Mouse (Mus musculus) liver, embryonic 14.5 days (tissue): Measurements from ENCODE around the gene Cyren. TPM values are rescaled to one million over a fixed set of nuclear protein-coding genes. Genes with fewer than 3 reads are reported as not detected.

Source experiments
- ATAC-seq: fragments of 200-750 bp; cut with Nextera tagmentation; 2 replicates; pipeline ENCODE4 v1.8.0; 2017; ENCODE audit warnings: moderate number of reproducible peaks, mild to moderate bottlenecking, moderate library complexity; ENCODE audit not compliant: insufficient read depth
- DNase-seq, 3 experiments: peaks; one replicate each; pipeline ENCODE4 v3.0.0-alpha.2; 2012 to 2013; ENCODE audit warnings: low read depth in 3 of 3, low spot score in 3 of 3
- H3K27ac ChIP-seq: fragments of 300-500 bp; sonication (generic); 2 replicates; pipeline ENCODE4 v1.5.1; 2014; ENCODE audit warnings: moderate library complexity, mild to moderate bottlenecking, control low read depth, inconsistent platforms
- H3K27me3 ChIP-seq: fragments of 300-500 bp; sonication (generic); 2 replicates; pipeline ENCODE4 v1.6.1; 2014; ENCODE audit warnings: mild to moderate bottlenecking, low read length, moderate library complexity; ENCODE audit not compliant: control insufficient read depth, insufficient read depth
- H3K36me3 ChIP-seq: fragments of 300-500 bp; sonication (generic); replicated peaks from 2 replicates; pipeline ENCODE4 v1.6.1; 2014; ENCODE audit warnings: low read depth; ENCODE audit not compliant: control insufficient read depth, insufficient read depth
- H3K4me1 ChIP-seq, 2 experiments: fragments of 200-500 bp in 1 of 2; fragments of 300-500 bp in 1 of 2; sonication (generic) in 1 of 2; replicated peaks; 2 replicates each; pipeline ENCODE4 v1.6.1; 2012 to 2014; ENCODE audit warnings: antibody characterized with exemption in 1 of 2, inconsistent platforms in 1 of 2, low read length in 1 of 2; ENCODE audit not compliant: control insufficient read depth in 2 of 2, insufficient read depth in 2 of 2
- H3K4me2 ChIP-seq: fragments of 300-500 bp; sonication (generic); 2 replicates; pipeline ENCODE4 v1.6.1; 2014; ENCODE audit warnings: low read depth, mild to moderate bottlenecking, control low read depth, moderate library complexity
- H3K4me3 ChIP-seq, 2 experiments: fragments of 200-500 bp in 1 of 2; fragments of 300-500 bp in 1 of 2; sonication (generic) in 1 of 2; 2 replicates each; pipeline ENCODE4 v1.5.1; 2012 to 2014; ENCODE audit warnings: low read depth in 2 of 2, low read length in 2 of 2, mild to moderate bottlenecking in 2 of 2, control low read depth in 1 of 2, inconsistent platforms in 1 of 2, moderate library complexity in 1 of 2; ENCODE audit not compliant: insufficient read depth in 1 of 2
- H3K9ac ChIP-seq: fragments of 300-500 bp; sonication (generic); replicated peaks from 2 replicates; pipeline ENCODE4 v1.6.1; 2014; ENCODE audit warnings: mild to moderate bottlenecking, control low read depth, moderate library complexity
- H3K9me3 ChIP-seq: fragments of 300-500 bp; sonication (generic); 2 replicates; pipeline ENCODE4 v1.6.1; 2016; ENCODE audit warnings: low read length, mixed read lengths; ENCODE audit not compliant: control insufficient read depth
- CTCF ChIP-seq: IDR thresholded peaks from 2 replicates; pipeline ENCODE4 v1.5.1; 2016; ENCODE audit warnings: antibody characterized with exemption, low read depth, control low read depth
- EP300 ChIP-seq: IDR thresholded peaks from 2 replicates; pipeline ENCODE4 v1.6.1; 2016; ENCODE audit warnings: antibody characterized with exemption, low read depth
- WGBS: fragments of 180-500 bp; shearing (Covaris S2); extraction: QIAGEN DNeasy Blood & Tissue Kit; methylation state at CpG from one replicate; pipeline ENCODE4 v1.1.7; 2014; ENCODE audit not compliant: insufficient replicate concordance; 5-methylcytosine and 5-hydroxymethylcytosine counted together
- polyA plus RNA-seq, 2 experiments: library from polyadenylated mRNA; depleted of rRNA in 1 of 2; stranded (reverse) in 1 of 2; unstranded in 1 of 2; fragments of >200 nt; fragmentation: Nextera tagmentation in 1 of 2; extraction: Ambion mirVana in 1 of 2; gene quantifications; 2 replicates each; pipeline versions ENCODE4 v1.2.1 to v1.2.3; 2012 to 2014

Cyren gene
- polyA plus RNA-seq (2012; rRNA removed): 5.4 and 7.2 TPM in 2 replicates
- polyA plus RNA-seq (2014; fragmentation: Nextera tagmentation; extraction: Ambion mirVana): 4.2 and 6.3 TPM in 2 replicates

DNA sequence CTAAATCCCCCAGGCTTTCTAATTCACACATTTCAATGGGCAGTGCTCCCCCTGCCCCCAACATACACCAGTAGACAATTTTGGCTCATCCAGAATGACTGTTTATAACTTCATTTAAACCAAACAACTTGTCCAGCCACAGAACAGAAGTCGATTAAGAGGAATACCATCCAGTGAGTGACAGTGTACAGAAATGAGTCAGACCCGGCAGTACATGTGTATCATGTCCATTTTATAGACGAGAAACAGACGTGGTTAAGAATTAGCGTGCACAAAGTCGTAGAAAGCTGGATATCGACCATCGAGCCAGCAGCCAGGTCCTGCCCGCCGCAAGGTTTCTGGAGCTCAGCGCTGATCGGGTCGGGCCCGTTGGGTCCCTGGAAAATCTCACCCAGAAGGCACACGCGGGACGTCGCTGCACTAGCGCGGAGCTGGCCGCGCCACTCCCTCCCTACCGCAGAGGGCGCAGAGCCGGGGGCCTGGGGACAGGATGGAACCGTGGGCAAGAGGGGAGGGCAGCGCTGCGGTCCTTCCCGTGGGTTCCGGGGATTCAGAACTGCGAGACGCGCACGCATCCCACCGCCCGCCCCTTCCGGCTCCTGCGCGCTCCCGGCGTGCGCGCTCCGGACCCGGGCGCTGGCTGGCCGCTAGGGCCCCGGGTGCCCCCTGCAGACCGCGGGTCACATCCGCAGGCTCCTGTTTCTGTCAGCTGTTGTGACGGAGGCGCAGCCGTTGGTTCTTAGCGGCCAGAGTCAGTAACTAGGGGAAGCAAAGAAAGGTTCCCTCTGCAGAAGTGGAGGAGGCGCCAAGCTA is at the start of gene Cyren:
Gene Cyren (minus strand): TSS at position 552 of the 813 bp plus-strand sequence.
- Histone ChIP-seq H3K4me3 (peak within 1 kb of the TSS; percentile 86 to 87), H3K36me3 (peaks cover 24% of the 10 kb centered on the region), H3K27me3 (no peaks in the 10 kb centered on the region), H3K9ac (peak within 1 kb of the TSS; percentile 81), H3K4me1 (peaks cover 41 to 42% of the 10 kb centered on the region in 2 experiments), H3K27ac (peak within 1 kb of the TSS; percentile 90), H3K9me3 (no peaks in the 10 kb centered on the region), H3K4me2 (peak within 1 kb of the TSS; percentile 84)
- WGBS: under 1% methylated on average over 56 of the region's 56 CpGs
- ATAC-seq: peak; percentile 81
- peak; percentile 75 to 81 (median 80) for DNase-seq
- peak; percentile 70 for TF ChIP-seq CTCF
- no peak for TF ChIP-seq EP300

DNA sequence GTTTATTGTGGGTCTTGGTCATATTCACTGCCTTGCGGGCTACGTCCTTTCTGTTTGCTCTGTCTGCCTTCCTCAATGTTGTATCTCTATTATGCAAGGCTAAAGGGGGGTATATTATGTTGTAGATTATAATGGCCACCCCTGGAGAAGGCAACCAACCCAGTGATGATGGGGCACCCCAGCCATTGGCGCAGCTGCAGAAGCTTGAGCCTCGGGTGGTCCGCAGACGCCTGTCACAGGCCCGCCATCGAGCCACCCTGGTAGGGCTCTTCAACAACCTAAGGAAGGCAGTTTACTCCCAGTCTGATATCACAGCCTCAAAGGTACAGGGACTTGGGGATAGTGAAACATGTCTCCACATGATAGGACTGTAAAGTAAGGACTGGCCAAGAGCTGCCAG is 49.7 kb upstream of the Cyren start:
- no peak for DNase-seq
- no peaks in the 10 kb centered on the region for H3K9me3 ChIP-seq
- H3K4me3 ChIP-seq: no peak overlapping the region
- no peaks in the 10 kb centered on the region for H3K36me3 ChIP-seq
- H3K4me1 ChIP-seq: no peaks in the 10 kb centered on the region
- WGBS: 81% methylated on average over 8 of the region's 8 CpGs
- no peak for TF ChIP-seq EP300
- no peak for TF ChIP-seq CTCF
- H3K9ac ChIP-seq: no peak overlapping the region
- H3K27ac ChIP-seq: no peak overlapping the region
- no peak overlapping the region for H3K4me2 ChIP-seq
- no peak for ATAC-seq
- H3K27me3 ChIP-seq: no peaks in the 10 kb centered on the region

DNA sequence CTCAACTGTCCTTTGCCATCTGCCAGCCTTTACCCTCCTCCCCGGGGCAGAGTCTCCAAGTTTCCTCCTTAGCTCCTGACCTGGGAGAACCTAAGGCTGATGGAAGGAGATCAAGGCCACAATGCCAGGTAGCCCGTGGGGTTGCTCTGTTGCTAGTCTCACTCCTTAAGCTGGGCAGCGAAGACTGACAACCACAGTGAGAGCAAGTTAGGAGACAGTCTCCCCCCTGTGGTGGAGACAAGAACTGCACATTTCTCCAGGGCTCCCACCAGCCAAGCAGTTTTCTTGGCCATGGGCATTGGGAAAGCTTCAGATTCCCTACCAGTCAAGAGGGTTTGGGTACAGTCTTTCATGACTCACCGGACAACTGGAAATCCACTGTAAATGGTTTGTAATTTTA is 49.3 kb upstream of the Cyren start:
- ATAC-seq (0 out of 2 replicates have a peak, but pooled peaks have one; percentile 28), DNase-seq (no peak)
- WGBS: 36% methylated on average over 4 of the region's 4 CpGs
- Histone ChIP-seq H3K4me1 (no peaks in the 10 kb centered on the region), H3K4me2 (no peak overlapping the region), H3K27me3 (no peaks in the 10 kb centered on the region), H3K4me3 (no peak overlapping the region), H3K9me3 (no peaks in the 10 kb centered on the region), H3K36me3 (no peaks in the 10 kb centered on the region), H3K27ac (no peak overlapping the region), H3K9ac (no peak overlapping the region)
- TF ChIP-seq EP300: no peak
- peak; percentile 96 for TF ChIP-seq CTCF

- H3K9ac ChIP-seq: no peak overlapping the region
- no peaks in the 10 kb centered on the region for H3K27me3 ChIP-seq
- ATAC-seq: peak; percentile 57
- H3K36me3 ChIP-seq: no peaks in the 10 kb centered on the region
- peak; percentile 44 to 57 (median 51) for DNase-seq
- no peak overlapping the region for H3K4me2 ChIP-seq
- WGBS: 45% methylated on average over 14 of the region's 14 CpGs
- TF ChIP-seq EP300 (no peak), CTCF (peak; percentile 97)
- no peak overlapping the region for H3K4me3 ChIP-seq
- no peak overlapping the region for H3K27ac ChIP-seq
- no peaks in the 10 kb centered on the region for H3K9me3 ChIP-seq
- peaks cover 0 to 6% of the 10 kb centered on the region in 2 experiments; a peak in 2 of 4 replicates for H3K4me1 ChIP-seq
These were observed 44.1 kb upstream of the Cyren start for GRCm38 (mm10) chr6:34921941-34922340.

- Histone ChIP-seq H3K9ac (no peak overlapping the region), H3K9me3 (no peaks in the 10 kb centered on the region), H3K4me2 (no peak overlapping the region), H3K36me3 (no peaks in the 10 kb centered on the region), H3K4me3 (no peak overlapping the region), H3K27ac (no peak overlapping the region), H3K4me1 (peaks cover 0 to 8% of the 10 kb centered on the region in 2 experiments; a peak in 2 of 4 replicates), H3K27me3 (no peaks in the 10 kb centered on the region)
- TF ChIP-seq EP300 (no peak), CTCF (no peak)
- DNase-seq (no peak), ATAC-seq (no peak)
- 79% methylated on average over 12 of the region's 12 CpGs for WGBS
These were observed 42.8 kb upstream of the Cyren start for GRCm38 (mm10) chr6:34920631-34921030.
